Mouse (Mus musculus) hindlimb bud, embryonic 11.5 days (tissue): ENCODE results near the gene Pdia5.

ENCODE experiments used
- DNase-seq: peaks from one replicate; pipeline ENCODE4 v3.0.0-alpha.2; 2012; ENCODE audit warnings: low read depth, low spot score; ENCODE audit errors: extremely low spot score

Pdia5 gene

GRCm38 (mm10) chr16:35363150-35364062 lies 127.3 kb downstream of the Pdia5 start, which contains the start of gene Sec22a:
Gene Sec22a (minus strand): TSS chr16:35363918.
- peak; percentile 58 for DNase-seq

- no peak for DNase-seq
Observed at GRCm38 (mm10) chr16:35362221-35362620, 128.5 kb downstream of the Pdia5 start.

- DNase-seq, result no peak
Observed at GRCm38 (mm10) chr16:35360593-35360992, 130.1 kb downstream of the Pdia5 start.

- no peak for DNase-seq
Observed at GRCm38 (mm10) chr16:35357449-35357848, 133.2 kb downstream of the Pdia5 start.
